Mouse (Mus musculus) olfactory bulb, adult 2 months (tissue): ENCODE data around the gene Olfr1133. TPM values are rescaled to one million over a fixed set of nuclear protein-coding genes. Genes with fewer than 3 reads are reported as not detected.
"Not testable (repeated sequence)": the region's sequence is repeated elsewhere in the genome, so short reads cannot be mapped to it uniquely, and the experiment has no call there.

Experiments
- H3K27ac ChIP-seq: fragments of 200-500 bp; 2 replicates; pipeline ENCODE4 v1.5.1; 2012; ENCODE audit warnings: low read depth, low read length; ENCODE audit not compliant: insufficient read depth
- H3K4me1 ChIP-seq: fragments of 200-500 bp; 2 replicates; pipeline ENCODE4 v1.6.1; 2012; ENCODE audit warnings: low read length; ENCODE audit not compliant: control insufficient read depth, insufficient read depth
- H3K4me3 ChIP-seq: fragments of 200-500 bp; 2 replicates; pipeline ENCODE4 v1.5.1; 2012; ENCODE audit warnings: mild to moderate bottlenecking, low read depth, low read length, moderate library complexity; ENCODE audit not compliant: insufficient read depth
- CTCF ChIP-seq: fragments of 200-500 bp; IDR thresholded peaks from 2 replicates; pipeline ENCODE4 v1.5.1; 2012; ENCODE audit warnings: low read depth, mild to moderate bottlenecking, low read length, moderate library complexity; ENCODE audit not compliant: insufficient read depth
- POLR2A ChIP-seq: fragments of 200-500 bp; IDR thresholded peaks from 2 replicates; pipeline ENCODE4 v1.6.1; 2012; ENCODE audit warnings: mild to moderate bottlenecking, low read depth, low read length, moderate library complexity; ENCODE audit not compliant: insufficient read depth
- whole genome bisulfite sequencing: fragments of 180-500 bp; shearing (Covaris S2); methylation state at CpG from one replicate; pipeline ENCODE4 v1.1.7; 2018; 5-methylcytosine and 5-hydroxymethylcytosine counted together
- polyA plus RNA-seq: library from polyadenylated mRNA; stranded (reverse); fragments of >200 nt; gene quantifications from 2 replicates; pipeline ENCODE4 v1.2.4, GENCODE M21; 2012; ENCODE audit warnings: low replicate concordance; ENCODE audit not compliant: missing spikeins, insufficient read depth, insufficient read length

The Olfr1133 gene
- not detected in 2 replicates for polyA plus RNA-seq

DNA sequence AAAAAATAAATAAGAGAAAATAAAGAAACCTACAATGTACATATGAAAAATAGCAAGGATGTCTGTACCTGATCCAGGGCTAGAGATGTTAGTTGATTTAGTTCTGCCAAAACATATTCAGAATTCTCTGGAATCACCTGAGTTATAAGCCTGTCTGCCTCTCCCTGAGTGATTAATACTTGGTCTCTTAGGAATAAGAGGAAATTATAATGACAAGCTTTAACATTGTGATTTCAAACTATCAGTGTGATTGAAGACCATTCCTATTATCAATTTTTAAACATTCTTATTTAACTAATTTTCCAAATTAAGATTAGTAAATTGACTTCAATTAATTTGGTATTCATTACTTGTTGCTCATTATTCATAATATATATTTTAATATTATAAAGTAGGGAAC is at the start of gene Olfr1133:
Gene Olfr1133 (minus strand): TSS at position 101 of the 400 bp plus-strand sequence.
- TF ChIP-seq CTCF, result no peak
- TF ChIP-seq POLR2A, result no peak
- Histone ChIP-seq H3K27ac (no peak within 1 kb of the TSS), H3K4me3 (no peak within 1 kb of the TSS)

DNA sequence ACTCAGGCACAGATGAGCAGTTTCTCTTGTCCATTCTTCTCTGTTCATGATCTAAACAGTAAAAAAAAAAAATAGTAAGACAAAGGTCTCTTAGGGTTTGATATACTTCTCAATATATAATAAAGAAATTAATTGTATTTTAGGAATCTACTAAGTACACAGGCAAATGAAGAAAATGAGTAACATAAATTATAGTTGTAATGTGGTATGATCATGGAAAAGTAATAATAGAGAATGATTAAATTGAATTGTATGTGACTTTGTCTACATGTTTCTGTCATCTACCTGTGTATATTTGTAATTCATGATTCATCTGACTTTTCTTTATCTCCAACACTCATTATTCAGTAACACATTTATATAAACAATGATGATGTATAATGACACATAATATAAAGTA is 46.7 kb upstream of the Olfr1133 start, which contains the start of gene Olfr1136:
Gene Olfr1136 (minus strand): TSS at position 101 of the 400 bp plus-strand sequence.
- H3K4me1 ChIP-seq, result no peaks in the 10 kb centered on the region

More for the DNA sequence above, at the start of gene Olfr1133:
- no peaks in the 10 kb centered on the region for H3K4me1 ChIP-seq

DNA sequence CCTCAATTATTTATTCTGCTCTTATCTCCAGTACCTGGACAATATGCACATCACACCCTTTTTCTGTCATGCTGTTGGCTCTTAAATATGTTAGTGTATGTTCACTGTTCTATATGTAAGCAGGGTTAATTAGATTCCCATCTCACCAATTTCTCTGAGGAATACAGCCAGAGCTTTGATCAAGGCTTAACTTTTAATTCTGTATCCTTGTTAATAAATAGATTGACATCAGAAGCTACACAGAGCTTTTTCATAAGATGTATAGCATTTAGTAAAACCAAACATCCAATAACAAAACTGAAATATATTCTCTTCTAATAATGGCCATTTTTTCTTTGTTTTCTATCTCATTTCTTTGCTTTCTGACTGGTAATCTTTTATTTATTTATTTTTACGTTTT is 26.4 kb upstream of the Olfr1133 start, which contains the start of gene Olfr1135:
Gene Olfr1135 (minus strand): TSS at position 101 of the 400 bp plus-strand sequence.
- 5% methylated on average over 1 of the region's 1 CpGs for WGBS
- no peak within 1 kb of the TSS for H3K4me3 ChIP-seq

More for the DNA sequence above, 46.7 kb upstream of the Olfr1133 start, which contains the start of gene Olfr1136:
- no peak for TF ChIP-seq POLR2A
- no peak for TF ChIP-seq CTCF
- no peak within 1 kb of the TSS for H3K27ac ChIP-seq
- H3K4me3 ChIP-seq, result no peak within 1 kb of the TSS

DNA sequence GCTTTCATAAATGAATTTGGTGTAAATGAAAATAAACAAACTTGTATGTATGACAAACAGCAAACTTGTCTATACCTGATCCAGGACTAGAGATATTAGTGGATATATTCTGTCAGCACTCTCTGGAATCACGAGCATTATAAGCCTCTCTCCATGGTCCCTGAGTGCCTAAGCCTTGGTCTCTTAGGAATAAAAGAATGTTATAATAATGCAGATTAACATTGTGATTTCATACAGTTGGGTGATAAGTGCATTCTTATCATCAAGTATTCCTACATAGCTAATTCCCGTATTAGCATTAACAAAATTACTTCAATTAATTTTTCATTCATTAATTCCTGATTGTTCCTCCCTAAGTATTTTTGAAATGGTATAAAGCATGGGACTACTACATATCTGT is 11.2 kb upstream of the Olfr1133 start, which contains the start of gene Olfr1134:
Gene Olfr1134 (minus strand): TSS at position 101 of the 400 bp plus-strand sequence.
- no peaks in the 10 kb centered on the region for H3K4me1 ChIP-seq
- no peak for TF ChIP-seq CTCF
- TF ChIP-seq POLR2A, result no peak
- WGBS, result 84% methylated on average over 2 of the region's 2 CpGs
- no peak within 1 kb of the TSS for H3K4me3 ChIP-seq
- H3K27ac ChIP-seq, result no peak within 1 kb of the TSS

More for the DNA sequence above, 26.4 kb upstream of the Olfr1133 start, which contains the start of gene Olfr1135:
- no peak for TF ChIP-seq CTCF
- Histone ChIP-seq H3K27ac (no peak within 1 kb of the TSS), H3K4me1 (no peaks in the 10 kb centered on the region)

DNA sequence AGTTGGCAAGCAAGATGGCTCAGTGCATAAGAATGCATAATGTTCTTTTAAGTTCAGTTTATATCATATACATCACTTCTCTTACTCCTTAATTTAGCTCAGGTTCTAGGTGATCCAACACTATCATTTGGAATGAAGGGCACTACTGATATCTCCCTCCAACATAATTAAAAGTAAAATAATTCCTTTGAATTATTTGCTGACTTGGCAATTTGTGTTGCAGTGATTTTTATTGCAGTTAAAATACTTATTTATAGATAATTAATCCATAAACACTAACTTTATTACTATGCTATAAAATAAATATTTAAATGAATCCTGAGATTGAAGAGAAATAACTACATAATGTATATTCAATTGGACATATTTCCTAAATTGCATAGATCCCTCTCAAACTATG is 4.7 kb downstream of the Olfr1133 start:
- Histone ChIP-seq H3K4me3 (no peak overlapping the region), H3K27ac (no peak overlapping the region), H3K4me1 (no peaks in the 10 kb centered on the region)
- TF ChIP-seq CTCF (no peak), POLR2A (no peak)

DNA sequence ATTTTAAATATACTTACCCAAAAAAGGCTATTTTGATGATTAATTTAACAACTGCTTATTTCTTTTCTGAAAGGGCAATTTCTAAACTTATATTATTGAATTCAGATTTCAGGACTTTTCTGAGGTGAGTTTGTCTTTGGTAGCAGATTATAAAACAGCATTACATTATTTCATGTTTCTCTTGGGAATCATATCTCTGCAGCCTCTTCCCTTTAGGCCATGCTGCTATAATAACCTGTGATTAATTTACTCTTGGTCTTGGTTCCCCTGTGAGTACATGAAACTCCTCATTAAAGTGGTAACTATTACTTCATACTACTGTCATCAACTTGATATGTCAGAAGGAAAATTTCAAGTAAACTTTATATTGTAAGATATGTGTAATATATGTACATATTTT is 9.7 kb downstream of the Olfr1133 start, which contains the start of gene Olfr1132:
Gene Olfr1132 (minus strand): TSS at position 101 of the 400 bp plus-strand sequence.
- TF ChIP-seq POLR2A, result no peak
- TF ChIP-seq CTCF, result no peak
- Histone ChIP-seq H3K4me3 (no peak within 1 kb of the TSS), H3K4me1 (no peaks in the 10 kb centered on the region), H3K27ac (no peak within 1 kb of the TSS)

DNA sequence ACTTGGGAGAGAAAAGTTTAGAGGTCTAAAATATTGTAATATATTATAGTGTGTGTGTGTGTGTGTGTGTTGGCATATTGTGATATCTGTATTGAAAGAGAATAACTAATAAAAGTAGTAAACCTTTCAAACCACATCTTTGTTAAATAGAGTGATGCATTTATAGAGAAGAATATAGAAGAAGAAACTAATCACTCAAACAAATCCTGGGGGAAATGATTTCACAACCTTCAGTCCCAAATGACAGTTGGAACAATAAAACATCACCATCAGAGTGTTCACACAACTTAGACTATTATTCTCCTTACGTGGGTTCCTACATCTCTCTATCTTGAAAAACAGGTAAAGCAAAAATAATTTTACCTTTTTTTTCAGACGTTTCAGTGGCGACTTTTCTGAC is 20.4 kb downstream of the Olfr1133 start, which contains the start of gene Olfr1131:
Gene Olfr1131 (plus strand): TSS at position 301 of the 400 bp plus-strand sequence.
- no peak for TF ChIP-seq CTCF
- no peak for TF ChIP-seq POLR2A
- Histone ChIP-seq H3K27ac (no peak within 1 kb of the TSS), H3K4me3 (no peak within 1 kb of the TSS), H3K4me1 (no peaks in the 10 kb centered on the region)
- 73% methylated on average over 3 of the region's 3 CpGs for WGBS

DNA sequence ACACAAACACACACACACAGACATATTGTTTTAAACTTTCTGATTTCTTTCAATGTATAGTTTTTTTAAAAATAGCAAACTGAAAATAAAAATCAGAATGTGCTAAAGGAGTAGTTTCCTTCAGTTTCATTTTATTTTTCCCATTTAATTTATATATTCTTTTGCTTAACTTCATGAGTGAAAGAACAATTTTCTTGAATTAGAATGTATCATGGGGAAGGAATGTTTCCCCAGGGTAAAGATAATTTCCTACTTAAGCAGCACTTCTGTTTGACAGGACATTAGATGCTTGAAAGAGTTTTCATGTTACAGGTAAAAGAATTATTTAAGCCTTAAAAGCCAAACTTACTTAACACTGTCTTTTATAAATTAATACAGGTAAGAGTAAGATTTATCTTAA is 41.3 kb downstream of the Olfr1133 start, which contains the start of gene Olfr1130:
Gene Olfr1130 (plus strand): TSS at position 301 of the 400 bp plus-strand sequence.
- H3K4me1 ChIP-seq, H3K4me3 ChIP-seq, H3K27ac ChIP-seq: not testable (repeated sequence)

Other genes starting within 250 kb of the Olfr1133 start
- gene Olfr1123, start 230.7 kb downstream of the Olfr1133 start, polyA plus RNA-seq, result not detected in 2 replicates
- not detected in 2 replicates for gene Olfr1124, start 217.1 kb downstream of the Olfr1133 start, polyA plus RNA-seq
- gene Olfr1126, start 193.4 kb downstream of the Olfr1133 start, polyA plus RNA-seq, result not detected in 2 replicates
- not detected in 2 replicates for gene Pramel7, start 150.3 kb downstream of the Olfr1133 start, polyA plus RNA-seq
- not detected in 2 replicates for gene Pramel6, start 140.8 kb downstream of the Olfr1133 start, polyA plus RNA-seq
- gene Olfr153, start 115.6 kb downstream of the Olfr1133 start, polyA plus RNA-seq, result not detected in 2 replicates
- gene Olfr1128, start 101.8 kb downstream of the Olfr1133 start, polyA plus RNA-seq, result not detected in 2 replicates
- gene Olfr1129, start 73.5 kb downstream of the Olfr1133 start, polyA plus RNA-seq, result not detected in 2 replicates
- gene Olfr1130, start 41.2 kb downstream of the Olfr1133 start, polyA plus RNA-seq, result not detected in 2 replicates
- not detected in 2 replicates for gene Olfr1131, start 20.3 kb downstream of the Olfr1133 start, polyA plus RNA-seq
- not detected in 2 replicates for gene Olfr1132, start 9.8 kb downstream of the Olfr1133 start, polyA plus RNA-seq
- gene Olfr1134, start 11.1 kb upstream of the Olfr1133 start, polyA plus RNA-seq, result not detected in 2 replicates
- not detected in 2 replicates for gene Olfr1135, start 26.3 kb upstream of the Olfr1133 start, polyA plus RNA-seq
- not detected in 2 replicates for gene Olfr1136, start 46.6 kb upstream of the Olfr1133 start, polyA plus RNA-seq
- not detected in 2 replicates for gene Olfr1137, start 65.8 kb upstream of the Olfr1133 start, polyA plus RNA-seq
- not detected in 2 replicates for gene Olfr1138, start 92.6 kb upstream of the Olfr1133 start, polyA plus RNA-seq
- gene Olfr1140, start 96.4 kb upstream of the Olfr1133 start, polyA plus RNA-seq, result not detected in 2 replicates
- gene Olfr1141, start 106.6 kb upstream of the Olfr1133 start, polyA plus RNA-seq, result not detected in 2 replicates
- not detected in 2 replicates for gene Olfr152, start 132.1 kb upstream of the Olfr1133 start, polyA plus RNA-seq
- gene Olfr1143, start 153.2 kb upstream of the Olfr1133 start, polyA plus RNA-seq, result not detected in 2 replicates
- gene Olfr1145, start 162.4 kb upstream of the Olfr1133 start, polyA plus RNA-seq, result not detected in 2 replicates
- gene Olfr1148, start 183.2 kb upstream of the Olfr1133 start, polyA plus RNA-seq, result not detected in 2 replicates
- gene Olfr1150-ps1, start 196.6 kb upstream of the Olfr1133 start, polyA plus RNA-seq, result not detected in 2 replicates
- gene Olfr1151, start 208.5 kb upstream of the Olfr1133 start, polyA plus RNA-seq, result not detected in 2 replicates
- gene Olfr1152, start 219.1 kb upstream of the Olfr1133 start, polyA plus RNA-seq, result not detected in 2 replicates
- not detected in 2 replicates for gene Olfr1153, start 247.6 kb upstream of the Olfr1133 start, polyA plus RNA-seq